Mouse (Mus musculus) ovary, postnatal 14 days (tissue): ENCODE measurements around the gene Gm13695.
"Not testable (repeated sequence)": the region's sequence is repeated elsewhere in the genome, so short reads cannot be mapped to it uniquely, and the experiment has no call there.

Experiments used
- DNase-seq: peaks from one replicate; pipeline ENCODE4 v3.0.0; 2022; ENCODE audit warnings: low spot score

Gene Gm13695

GRCm38 (mm10) chr2:83967013-83967412 lies at the start of gene Gm13695:
Gm13695 (plus strand) TSS chr2:83967313.
- not testable (repeated sequence) for DNase-seq

GRCm38 (mm10) chr2:83929478-83930088 lies 37.5 kb upstream of the Gm13695 start:
- DNase-seq: no peak

- peak; percentile 11 for DNase-seq
These were observed 26.2 kb upstream of the Gm13695 start, which contains the start of gene Zswim2 for GRCm38 (mm10) chr2:83940931-83941361. Zswim2 (minus strand) TSS chr2:83941228.

GRCm38 (mm10) chr2:83941378-83941777 lies 25.7 kb upstream of the Gm13695 start:
- no peak for DNase-seq

GRCm38 (mm10) chr2:83941792-83942191 lies 25.3 kb upstream of the Gm13695 start:
- DNase-seq: no peak

DNA sequence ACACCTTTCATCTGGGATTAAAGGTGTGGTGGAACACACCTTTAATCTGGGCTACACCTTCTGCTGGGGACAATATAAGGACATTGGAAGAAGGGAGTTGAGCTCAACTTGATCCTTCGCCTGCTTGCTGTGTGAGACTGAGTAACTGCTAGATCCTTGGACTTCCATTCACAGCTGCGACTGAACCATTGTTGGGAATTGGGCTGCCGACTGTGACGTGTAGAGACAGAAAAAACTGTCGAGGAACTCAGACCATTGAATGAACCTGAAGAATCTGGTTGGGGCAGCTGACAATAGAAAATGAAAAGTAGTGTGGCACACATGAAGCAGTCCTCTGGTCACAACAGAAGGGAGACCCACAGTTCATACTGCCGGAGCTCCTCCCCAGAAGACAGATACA lies 11.7 kb upstream of the Gm13695 start, which contains the start of gene Gm13698:
TSS of gene Gm13698 (plus strand) at position 301 of the 400 bp plus-strand sequence.
- not testable (repeated sequence) for DNase-seq

DNA sequence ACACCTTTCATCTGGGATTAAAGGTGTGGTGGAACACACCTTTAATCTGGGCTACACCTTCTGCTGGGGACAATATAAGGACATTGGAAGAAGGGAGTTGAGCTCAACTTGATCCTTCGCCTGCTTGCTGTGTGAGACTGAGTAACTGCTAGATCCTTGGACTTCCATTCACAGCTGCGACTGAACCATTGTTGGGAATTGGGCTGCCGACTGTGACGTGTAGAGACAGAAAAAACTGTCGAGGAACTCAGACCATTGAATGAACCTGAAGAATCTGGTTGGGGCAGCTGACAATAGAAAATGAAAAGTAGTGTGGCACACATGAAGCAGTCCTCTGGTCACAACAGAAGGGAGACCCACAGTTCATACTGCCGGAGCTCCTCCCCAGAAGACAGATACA lies 5.9 kb upstream of the Gm13695 start, which contains the start of gene Gm13693:
TSS of gene Gm13693 (plus strand) at position 301 of the 400 bp plus-strand sequence.
- not testable (repeated sequence) for DNase-seq

- DNase-seq: not testable (repeated sequence)
These were observed 5.7 kb downstream of the Gm13695 start, which contains the start of gene Gm13696 for GRCm38 (mm10) chr2:83972823-83973222. Gm13696 (plus strand) TSS chr2:83973123.

- DNase-seq: not testable (repeated sequence)
These were observed 11.5 kb downstream of the Gm13695 start, which contains the start of gene Gm13694 for GRCm38 (mm10) chr2:83978633-83979032. Gm13694 (plus strand) TSS chr2:83978933.

DNA sequence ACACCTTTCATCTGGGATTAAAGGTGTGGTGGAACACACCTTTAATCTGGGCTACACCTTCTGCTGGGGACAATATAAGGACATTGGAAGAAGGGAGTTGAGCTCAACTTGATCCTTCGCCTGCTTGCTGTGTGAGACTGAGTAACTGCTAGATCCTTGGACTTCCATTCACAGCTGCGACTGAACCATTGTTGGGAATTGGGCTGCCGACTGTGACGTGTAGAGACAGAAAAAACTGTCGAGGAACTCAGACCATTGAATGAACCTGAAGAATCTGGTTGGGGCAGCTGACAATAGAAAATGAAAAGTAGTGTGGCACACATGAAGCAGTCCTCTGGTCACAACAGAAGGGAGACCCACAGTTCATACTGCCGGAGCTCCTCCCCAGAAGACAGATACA lies 17.3 kb downstream of the Gm13695 start, which contains the start of gene Gm13697:
TSS of gene Gm13697 (plus strand) at position 301 of the 400 bp plus-strand sequence.
- DNase-seq: not testable (repeated sequence)

DNA sequence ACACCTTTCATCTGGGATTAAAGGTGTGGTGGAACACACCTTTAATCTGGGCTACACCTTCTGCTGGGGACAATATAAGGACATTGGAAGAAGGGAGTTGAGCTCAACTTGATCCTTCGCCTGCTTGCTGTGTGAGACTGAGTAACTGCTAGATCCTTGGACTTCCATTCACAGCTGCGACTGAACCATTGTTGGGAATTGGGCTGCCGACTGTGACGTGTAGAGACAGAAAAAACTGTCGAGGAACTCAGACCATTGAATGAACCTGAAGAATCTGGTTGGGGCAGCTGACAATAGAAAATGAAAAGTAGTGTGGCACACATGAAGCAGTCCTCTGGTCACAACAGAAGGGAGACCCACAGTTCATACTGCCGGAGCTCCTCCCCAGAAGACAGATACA lies 23.1 kb downstream of the Gm13695 start, which contains the start of gene Gm13691:
TSS of gene Gm13691 (plus strand) at position 301 of the 400 bp plus-strand sequence.
- not testable (repeated sequence) for DNase-seq

DNA sequence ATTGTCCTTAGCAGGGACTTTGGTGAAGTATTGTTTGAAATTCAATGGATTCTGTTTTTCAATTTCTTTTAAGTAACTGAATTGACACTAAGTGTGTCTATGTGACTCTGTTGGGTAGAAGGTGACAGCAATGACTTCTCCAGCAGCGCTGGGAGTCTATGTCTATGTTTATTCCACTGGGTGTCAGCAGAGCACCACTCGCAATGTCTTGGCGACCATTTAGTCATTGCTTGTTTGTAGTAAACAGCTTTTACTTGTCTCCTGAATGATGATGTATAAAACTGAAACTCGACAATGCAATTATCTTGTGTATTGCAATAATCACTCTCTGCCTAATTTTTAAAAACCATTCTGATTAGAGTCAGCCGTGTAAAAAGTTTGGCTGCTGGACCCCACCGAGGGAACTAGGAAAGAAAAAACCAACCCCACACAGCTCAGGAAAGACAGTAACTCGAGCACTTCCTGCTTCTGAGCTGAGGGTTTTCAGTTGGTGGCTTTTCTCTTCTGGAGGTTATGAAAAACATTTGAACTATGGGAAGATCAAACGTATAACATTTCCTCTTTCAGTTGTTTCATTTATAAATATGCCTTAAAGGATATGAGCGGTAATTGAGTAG lies 26.6 kb downstream of the Gm13695 start:
- DNase-seq: not testable (repeated sequence)

DNA sequence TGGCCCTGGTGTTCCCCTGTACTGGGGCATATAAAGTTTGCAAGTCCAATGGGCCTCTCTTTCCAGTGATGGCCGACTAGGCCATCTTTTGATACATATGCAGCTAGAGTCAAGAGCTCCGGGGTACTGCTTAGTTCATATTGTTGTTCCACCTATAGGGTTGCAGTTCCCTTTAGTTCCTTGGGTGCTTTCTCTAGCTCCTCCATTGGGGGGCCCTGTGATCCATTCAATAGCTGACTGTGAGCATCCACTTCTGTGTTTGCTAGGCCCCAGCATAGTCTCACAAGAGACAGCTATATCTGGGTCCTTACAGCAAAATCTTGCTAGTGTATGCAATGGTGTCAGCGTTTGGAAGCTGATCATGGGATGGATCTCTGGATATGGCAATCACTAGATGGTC lies 27.4 kb downstream of the Gm13695 start:
- DNase-seq: not testable (repeated sequence)

DNA sequence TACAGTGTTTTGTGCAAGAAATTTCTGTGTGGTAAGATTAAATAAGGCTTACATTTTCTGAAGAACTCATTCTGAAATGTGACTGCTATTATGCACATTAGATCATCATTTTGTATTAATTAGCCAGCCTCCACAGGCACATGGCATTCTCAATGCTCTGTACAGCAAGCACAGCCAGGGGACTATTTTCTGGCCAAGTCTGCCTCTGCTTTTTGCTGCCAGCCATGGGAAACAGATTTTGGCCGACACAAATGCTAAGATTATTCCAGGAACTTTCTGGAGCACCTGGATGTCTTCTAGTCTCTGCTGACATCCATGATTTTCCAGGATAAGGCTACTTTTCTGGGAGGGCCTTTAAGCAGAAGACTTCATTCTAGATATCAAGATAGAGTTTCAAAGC lies 41.8 kb downstream of the Gm13695 start:
- DNase-seq: no peak

DNA sequence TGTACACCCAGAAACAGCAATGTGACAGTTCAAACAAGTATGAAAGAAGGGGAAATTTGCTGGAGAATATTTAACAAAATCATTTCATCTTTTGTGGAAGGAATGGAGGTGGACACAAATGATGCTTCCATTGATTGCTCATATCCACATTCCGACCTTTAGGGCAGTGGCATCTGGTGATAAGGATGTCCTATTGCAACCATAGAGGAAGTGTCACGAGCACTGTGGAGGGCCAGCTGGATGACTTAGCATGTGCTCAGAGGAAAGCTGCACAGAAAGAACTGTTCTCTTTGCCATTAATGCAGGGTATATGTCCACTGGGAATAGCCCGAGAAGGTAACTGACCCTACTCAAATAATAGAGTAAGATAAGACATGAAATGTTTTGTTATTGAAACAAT lies 42.7 kb downstream of the Gm13695 start:
- DNase-seq: no peak

DNA sequence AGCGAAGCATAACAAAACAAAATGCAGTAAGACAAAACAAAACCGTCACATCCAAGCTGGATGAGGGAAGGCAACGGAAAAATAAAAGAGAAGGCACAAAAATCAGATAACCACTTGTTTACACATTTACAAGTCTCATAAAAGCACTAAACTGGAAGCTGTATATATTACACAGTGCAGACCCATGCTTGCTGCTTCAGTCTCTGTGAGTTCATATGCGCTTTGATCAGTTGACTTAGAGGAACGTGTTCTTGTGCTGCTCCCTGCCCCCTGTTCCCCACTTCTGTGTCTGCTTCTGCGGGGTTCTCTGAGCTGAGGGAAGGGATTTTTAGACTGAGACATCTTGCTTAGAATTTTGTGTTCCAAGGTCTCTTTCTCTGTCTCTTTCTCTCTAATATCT lies 47.5 kb downstream of the Gm13695 start:
- no peak for DNase-seq

GRCm38 (mm10) chr2:84016291-84016690 lies 49.2 kb downstream of the Gm13695 start:
- not testable (repeated sequence) for DNase-seq

- no peak for DNase-seq
These were observed 51.2 kb downstream of the Gm13695 start for GRCm38 (mm10) chr2:84018330-84018729.
